Mouse (Mus musculus): ENCODE measurements at regions not wholly inside any gene's neighbourhood (a gene's known extent, or its start where the extent isn't known, plus 50 kb on each side); places are given as distances from the start of the nearest gene placed in this dataset.
A peak's percentile ranks its signal among the peaks of the same experiment; 100 is the strongest.

GRCm38 (mm10) chr5:131377136-131377535, 68.8 kb upstream of the Galnt17 start:
- no peak for DNase-seq (ENCODE audit: low spot score in 2 of 2)

- DNase-seq (ENCODE audit: low spot score in 2 of 2): peak in 1 of 2 experiments; percentile 6
These were observed 63.2 kb upstream of the Galnt17 start for GRCm38 (mm10) chr5:131371341-131372134.

DNA sequence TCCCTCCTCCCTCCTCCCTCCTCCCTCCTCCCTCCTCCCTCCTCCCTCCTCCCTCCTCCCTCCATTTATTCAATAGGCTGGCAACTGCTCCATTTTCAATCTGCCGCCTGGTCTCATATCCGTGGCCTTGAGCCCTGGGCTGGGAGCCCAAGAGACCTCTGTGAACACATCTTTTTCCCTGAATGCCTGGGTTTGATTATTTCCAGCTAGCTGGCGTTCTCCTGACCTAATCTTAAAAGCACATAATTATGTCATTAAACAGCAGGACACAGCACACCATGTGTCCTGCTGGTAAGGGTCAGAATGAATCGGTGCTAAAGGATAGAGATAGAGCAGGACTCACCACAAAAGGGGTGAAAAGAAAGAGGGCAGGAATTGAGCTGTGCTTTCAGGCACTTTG, 59.2 kb upstream of the Galnt17 start:
- peak in 1 of 2 experiments; percentile 10 for DNase-seq (ENCODE audit: low spot score in 2 of 2)

DNA sequence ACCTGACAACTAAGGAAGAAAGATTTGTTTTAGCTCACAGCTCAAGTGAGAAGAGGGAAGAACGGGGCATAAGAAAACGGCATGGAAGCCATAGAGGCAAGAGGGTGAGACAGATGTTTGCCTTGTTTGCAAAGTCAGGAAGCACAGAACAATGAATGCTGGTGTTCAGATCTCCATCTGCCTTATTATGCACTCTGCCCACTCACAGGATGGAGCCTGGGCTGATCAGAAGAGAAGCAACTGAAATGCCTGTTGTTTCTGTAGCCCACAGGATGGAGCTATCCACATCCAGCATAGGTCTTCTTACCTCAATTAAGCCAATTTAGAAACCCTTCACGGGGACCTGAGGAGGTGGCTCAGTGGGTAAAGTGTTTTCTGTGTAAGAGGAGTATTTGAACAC, 51.5 kb upstream of the Galnt17 start:
- DNase-seq (ENCODE audit: low spot score in 2 of 2): no peak
